Mouse (Mus musculus): Measurements from ENCODE around the gene Asic2.

- TF ChIP-seq EP300 (IDR thresholded peaks at IDR 0.05; ENCODE audit: low read depth) (no peak), CTCF (IDR thresholded peaks at IDR 0.05; ENCODE audit: low read depth) (no peak)
Measured at GRCm38 (mm10) chr11:80973976-80974375, 994.3 kb downstream of the Asic2 start.
